Mouse (Mus musculus) intestine, embryonic 15.5 days (tissue): ENCODE results near the gene Mindy3. TPM values are rescaled to one million over a fixed set of nuclear protein-coding genes. Genes with fewer than 3 reads are reported as not detected.

Experiments used
- ATAC-seq: fragments of 200-750 bp; cut with Nextera tagmentation; 2 replicates; pipeline ENCODE4 v1.8.0; 2017; ENCODE audit warnings: moderate TSS enrichment, moderate library complexity
- H3K27ac ChIP-seq: fragments of 300-500 bp; sonication (generic); 2 replicates; pipeline ENCODE4 v1.5.1; 2015; ENCODE audit warnings: mild to moderate bottlenecking, inconsistent platforms
- H3K27me3 ChIP-seq: fragments of 300-500 bp; sonication (generic); replicated peaks from 2 replicates; pipeline ENCODE4 v1.6.1; 2015; ENCODE audit warnings: inconsistent platforms
- H3K36me3 ChIP-seq: fragments of 300-500 bp; sonication (generic); 2 replicates; pipeline ENCODE4 v1.6.1; 2015; ENCODE audit warnings: inconsistent platforms
- H3K4me1 ChIP-seq: fragments of 300-500 bp; sonication (generic); replicated peaks from 2 replicates; pipeline ENCODE4 v1.6.1; 2015; ENCODE audit warnings: inconsistent platforms
- H3K4me2 ChIP-seq: fragments of 300-500 bp; sonication (generic); replicated peaks from 2 replicates; pipeline ENCODE4 v1.6.1; 2015; ENCODE audit warnings: mild to moderate bottlenecking, inconsistent platforms
- H3K4me3 ChIP-seq: fragments of 300-500 bp; sonication (generic); replicated peaks from 2 replicates; pipeline ENCODE4 v1.5.1; 2015; ENCODE audit warnings: inconsistent platforms
- H3K9ac ChIP-seq: fragments of 300-500 bp; sonication (generic); 2 replicates; pipeline ENCODE4 v1.6.1; 2015; ENCODE audit warnings: inconsistent platforms
- H3K9me3 ChIP-seq: fragments of 300-500 bp; sonication (generic); 2 replicates; pipeline ENCODE4 v1.6.1; 2016; ENCODE audit warnings: inconsistent platforms
- WGBS: fragments of 180-500 bp; shearing (Covaris S2); methylation state at CpG from one replicate; pipeline ENCODE4 v1.1.7; 2015; 5-methylcytosine and 5-hydroxymethylcytosine counted together
- polyA plus RNA-seq: library from polyadenylated mRNA; unstranded; fragments of >200 nt; fragmentation: Nextera tagmentation; extraction: Ambion mirVana; gene quantifications from 2 replicates; pipeline ENCODE4 v1.2.1, GENCODE M21; 2015

Gene Mindy3
- polyA plus RNA-seq, 1 experiment from 2014 or later = 25.0 TPM

GRCm38 (mm10) chr2:12320914-12321313 is 98.4 kb downstream of the Mindy3 start:
- H3K9ac ChIP-seq = no peak overlapping the region
- no peak overlapping the region for H3K4me2 ChIP-seq
- no peak for ATAC-seq
- no peak overlapping the region for H3K27ac ChIP-seq
- no peaks in the 10 kb centered on the region for H3K36me3 ChIP-seq
- H3K9me3 ChIP-seq = no peaks in the 10 kb centered on the region
- H3K27me3 ChIP-seq = no peaks in the 10 kb centered on the region
- 88% methylated on average over 4 of the region's 4 CpGs for WGBS
- H3K4me3 ChIP-seq = no peak overlapping the region
- no peaks in the 10 kb centered on the region; the same call in 1 of the 2 replicates for H3K4me1 ChIP-seq

GRCm38 (mm10) chr2:12318715-12319114 is 100.6 kb downstream of the Mindy3 start:
- 88% methylated on average over 3 of the region's 3 CpGs for WGBS
- no peak for ATAC-seq
- Histone ChIP-seq H3K4me1 (no peaks in the 10 kb centered on the region; the same call in 1 of the 2 replicates), H3K27ac (no peak overlapping the region), H3K9ac (no peak overlapping the region), H3K9me3 (no peaks in the 10 kb centered on the region), H3K27me3 (no peaks in the 10 kb centered on the region), H3K36me3 (no peaks in the 10 kb centered on the region), H3K4me3 (no peak overlapping the region), H3K4me2 (no peak overlapping the region)

- no peak overlapping the region for H3K4me2 ChIP-seq
- no peaks in the 10 kb centered on the region; the same call in 1 of the 2 replicates for H3K4me1 ChIP-seq
- no peak overlapping the region for H3K4me3 ChIP-seq
- H3K9me3 ChIP-seq = no peaks in the 10 kb centered on the region
- no peaks in the 10 kb centered on the region for H3K27me3 ChIP-seq
- no peak overlapping the region for H3K27ac ChIP-seq
- no peak for ATAC-seq
- WGBS = 66% methylated on average over 4 of the region's 4 CpGs
- no peaks in the 10 kb centered on the region for H3K36me3 ChIP-seq
- H3K9ac ChIP-seq = no peak overlapping the region
Measured at GRCm38 (mm10) chr2:12318036-12318435, 101.2 kb downstream of the Mindy3 start.

GRCm38 (mm10) chr2:12317343-12317742 is 101.9 kb downstream of the Mindy3 start:
- 68% methylated on average over 5 of the region's 5 CpGs for WGBS
- no peak overlapping the region for H3K9ac ChIP-seq
- H3K36me3 ChIP-seq = no peaks in the 10 kb centered on the region
- ATAC-seq = no peak
- no peaks in the 10 kb centered on the region; the same call in 1 of the 2 replicates for H3K4me1 ChIP-seq
- H3K4me2 ChIP-seq = no peak overlapping the region
- H3K27me3 ChIP-seq = no peaks in the 10 kb centered on the region
- no peak overlapping the region for H3K4me3 ChIP-seq
- H3K27ac ChIP-seq = no peak overlapping the region
- H3K9me3 ChIP-seq = no peaks in the 10 kb centered on the region

- H3K27ac ChIP-seq = no peak overlapping the region
- no peaks in the 10 kb centered on the region; the same call in 1 of the 2 replicates for H3K4me1 ChIP-seq
- no peaks in the 10 kb centered on the region for H3K36me3 ChIP-seq
- no peak overlapping the region for H3K9ac ChIP-seq
- H3K4me3 ChIP-seq = no peak overlapping the region
- 0 out of 2 replicates have a peak overlapping the region, but pooled peaks have one; percentile 3 for H3K4me2 ChIP-seq
- 34% methylated on average over 7 of the region's 7 CpGs for WGBS
- no peaks in the 10 kb centered on the region for H3K9me3 ChIP-seq
- peak; percentile 49; the same call in 1 of the 2 replicates for ATAC-seq
- H3K27me3 ChIP-seq = no peaks in the 10 kb centered on the region
Measured at GRCm38 (mm10) chr2:12316361-12316760, 102.9 kb downstream of the Mindy3 start.

GRCm38 (mm10) chr2:12314028-12314427 is 105.2 kb downstream of the Mindy3 start:
- no peak for ATAC-seq
- no peak overlapping the region for H3K27ac ChIP-seq
- H3K4me1 ChIP-seq = no peaks in the 10 kb centered on the region; the same call in 1 of the 2 replicates
- no peak overlapping the region for H3K4me3 ChIP-seq
- H3K9ac ChIP-seq = no peak overlapping the region
- 76% methylated on average over 6 of the region's 6 CpGs for WGBS
- no peaks in the 10 kb centered on the region for H3K36me3 ChIP-seq
- no peak overlapping the region for H3K4me2 ChIP-seq
- H3K27me3 ChIP-seq = no peaks in the 10 kb centered on the region
- H3K9me3 ChIP-seq = no peaks in the 10 kb centered on the region

GRCm38 (mm10) chr2:12308466-12308865 is 110.8 kb downstream of the Mindy3 start:
- no peak for ATAC-seq
- H3K27ac ChIP-seq = no peak overlapping the region
- H3K4me1 ChIP-seq = no peaks in the 10 kb centered on the region
- H3K4me3 ChIP-seq = no peak overlapping the region
- no peaks in the 10 kb centered on the region for H3K9me3 ChIP-seq
- H3K36me3 ChIP-seq = no peaks in the 10 kb centered on the region
- no peak overlapping the region for H3K4me2 ChIP-seq
- no peaks in the 10 kb centered on the region for H3K27me3 ChIP-seq
- H3K9ac ChIP-seq = no peak overlapping the region

GRCm38 (mm10) chr2:12307311-12307710 is 112.0 kb downstream of the Mindy3 start:
- Histone ChIP-seq H3K36me3 (no peaks in the 10 kb centered on the region), H3K9me3 (no peaks in the 10 kb centered on the region), H3K4me1 (no peaks in the 10 kb centered on the region), H3K9ac (no peak overlapping the region), H3K4me2 (no peak overlapping the region), H3K27ac (no peak overlapping the region), H3K4me3 (no peak overlapping the region), H3K27me3 (no peaks in the 10 kb centered on the region)
- ATAC-seq = 0 out of 2 replicates have a peak, but pooled peaks have one; percentile 45

DNA sequence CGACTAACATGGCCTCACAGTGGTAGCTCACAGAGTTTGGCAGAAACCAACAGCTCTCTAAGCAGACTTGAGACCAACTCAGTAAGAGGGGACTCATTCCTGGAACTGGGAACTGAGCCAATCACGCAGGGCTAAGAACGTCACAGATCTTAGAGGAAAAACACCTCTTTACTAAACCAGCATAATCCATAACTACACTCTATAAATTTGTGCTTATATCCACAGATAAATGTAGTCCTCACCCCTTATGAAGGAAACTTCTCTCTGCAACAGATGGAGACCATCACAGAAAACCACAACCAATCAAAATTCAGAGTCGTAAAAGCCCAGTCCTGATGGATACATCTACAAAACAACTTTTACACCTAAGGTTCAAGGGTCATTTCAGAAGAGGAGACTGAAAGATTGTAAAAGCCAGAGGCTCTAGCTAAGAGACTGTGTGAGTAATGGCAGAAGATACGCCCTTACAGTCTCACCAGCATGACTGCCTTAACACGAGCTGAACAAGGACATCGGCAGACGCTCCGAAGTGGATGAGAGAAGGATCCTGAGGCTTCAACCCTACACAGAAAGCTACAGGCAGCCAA is 114.1 kb downstream of the Mindy3 start:
- Histone ChIP-seq H3K4me3 (no peak overlapping the region), H3K4me1 (peaks cover 5% of the 10 kb centered on the region; the same call in 1 of the 2 replicates), H3K27ac (no peak overlapping the region), H3K36me3 (no peaks in the 10 kb centered on the region), H3K9me3 (no peaks in the 10 kb centered on the region), H3K9ac (no peak overlapping the region), H3K4me2 (no peak overlapping the region), H3K27me3 (peaks cover 10% of the 10 kb centered on the region)
- ATAC-seq = peak; percentile 65; the same call in 1 of the 2 replicates
- WGBS = 58% methylated on average over 9 of the region's 9 CpGs

DNA sequence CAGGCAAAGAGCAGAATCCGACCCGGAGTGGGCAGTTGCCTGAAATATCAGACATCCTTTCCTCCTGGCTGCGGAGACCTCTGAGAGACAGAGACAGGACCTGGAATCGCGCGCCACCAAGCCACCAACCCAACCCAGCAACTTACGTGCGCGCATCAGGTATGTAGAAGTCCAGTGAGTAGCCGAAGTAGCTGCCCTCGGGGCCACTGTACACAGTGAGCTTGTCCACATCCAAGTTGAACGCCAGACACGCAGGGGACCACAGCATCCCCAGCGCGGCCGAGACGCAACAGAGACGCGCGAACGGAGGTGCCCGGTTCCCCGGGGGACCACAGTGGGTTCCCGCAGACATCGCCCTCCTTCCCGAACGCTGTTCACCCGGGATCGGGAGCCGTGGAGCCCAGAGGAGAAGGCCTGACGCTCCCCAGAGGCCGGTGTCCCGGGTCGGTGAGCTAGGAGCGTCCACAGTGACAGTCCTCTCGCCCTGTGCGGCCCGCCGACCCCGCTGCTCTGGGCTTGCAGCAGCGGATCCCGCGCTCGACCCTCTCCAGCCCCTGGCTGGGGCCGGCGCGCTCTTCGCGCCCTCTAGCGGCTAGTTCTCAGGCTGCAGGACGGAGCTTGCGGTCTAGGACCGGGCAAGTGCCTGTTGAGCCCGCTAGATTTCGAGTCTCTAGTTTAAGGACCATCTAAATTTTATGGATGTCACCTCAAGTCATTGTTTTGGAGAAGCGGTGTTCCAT is 117.7 kb downstream of the Mindy3 start, which contains the start of gene Itga8:
Gene Itga8 (minus strand): TSS at position 492 of the 740 bp plus-strand sequence.
- WGBS = 1% methylated on average over 56 of the region's 56 CpGs
- Histone ChIP-seq H3K36me3 (no peaks in the 10 kb centered on the region), H3K27me3 (peaks cover 10% of the 10 kb centered on the region), H3K27ac (peak within 1 kb of the TSS; percentile 52), H3K9me3 (no peaks in the 10 kb centered on the region), H3K4me2 (peak within 1 kb of the TSS; percentile 91), H3K4me3 (peak within 1 kb of the TSS; percentile 65), H3K4me1 (peaks cover 5% of the 10 kb centered on the region; the same call in 1 of the 2 replicates), H3K9ac (peak within 1 kb of the TSS; percentile 70)
- peak; percentile 97 for ATAC-seq

DNA sequence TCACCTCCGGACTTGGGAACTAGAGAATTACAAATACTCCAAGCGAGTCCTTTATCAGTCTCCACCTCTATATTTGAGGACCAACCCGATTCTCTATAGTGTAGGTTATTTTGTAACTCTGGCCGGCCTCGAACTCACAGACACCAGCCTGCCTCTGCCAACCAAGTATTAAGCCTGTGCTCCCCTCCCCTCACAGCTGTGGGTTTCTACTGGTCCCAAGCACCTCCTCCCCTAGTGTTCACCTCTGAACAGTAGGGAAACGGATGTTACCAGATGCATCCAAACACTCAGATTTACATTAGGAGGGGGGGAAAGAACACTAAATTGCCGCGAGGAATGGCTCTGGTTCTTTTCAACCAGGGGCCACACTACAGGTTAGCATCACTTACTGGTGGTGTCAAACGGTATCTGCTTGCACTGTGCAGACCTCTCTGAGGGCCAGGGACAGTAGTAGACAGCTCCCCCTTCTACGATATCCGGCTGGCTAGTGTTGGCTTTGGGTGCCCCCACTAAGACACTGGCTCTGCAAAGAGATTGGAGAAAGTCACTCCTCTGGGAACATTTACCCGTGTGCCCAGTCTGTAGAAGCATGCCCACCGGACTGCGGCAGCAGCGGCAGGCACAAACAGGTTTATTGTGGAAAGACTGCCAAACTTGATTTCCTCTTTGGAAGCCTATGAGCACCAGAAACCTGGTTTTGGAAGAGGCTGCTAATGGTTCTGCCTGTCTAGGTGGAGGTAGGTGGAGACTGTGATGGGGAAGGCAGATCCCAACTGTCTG is 118.6 kb downstream of the Mindy3 start:
- H3K4me1 ChIP-seq = peaks cover 5% of the 10 kb centered on the region; the same call in 1 of the 2 replicates
- H3K4me3 ChIP-seq = peak overlapping the region; percentile 65
- H3K27me3 ChIP-seq = peaks cover 10% of the 10 kb centered on the region
- H3K27ac ChIP-seq = no peak overlapping the region
- no peak for ATAC-seq
- peak overlapping the region; percentile 70 for H3K9ac ChIP-seq
- H3K4me2 ChIP-seq = peak overlapping the region; percentile 91
- H3K36me3 ChIP-seq = no peaks in the 10 kb centered on the region
- H3K9me3 ChIP-seq = no peaks in the 10 kb centered on the region
- WGBS = 51% methylated on average over 15 of the region's 15 CpGs

GRCm38 (mm10) chr2:12297287-12297686 is 122.0 kb downstream of the Mindy3 start:
- H3K27me3 ChIP-seq = peaks cover 10% of the 10 kb centered on the region
- no peak overlapping the region for H3K4me2 ChIP-seq
- no peaks in the 10 kb centered on the region for H3K36me3 ChIP-seq
- no peak overlapping the region for H3K27ac ChIP-seq
- peaks cover 5% of the 10 kb centered on the region; the same call in 1 of the 2 replicates for H3K4me1 ChIP-seq
- no peak overlapping the region for H3K4me3 ChIP-seq
- H3K9me3 ChIP-seq = no peaks in the 10 kb centered on the region
- H3K9ac ChIP-seq = no peak overlapping the region
- WGBS = 81% methylated on average over 5 of the region's 5 CpGs
- no peak for ATAC-seq
